8 mouse cellular contexts compared by ENCODE assay signal in genomic region chr3:100031291-100031690, GRCm38 (mm10).
DNase-seq lines count a peak whose midpoint lies in the region; ATAC-seq and TF ChIP-seq lines count a peak whose summit lies in the region.

No protein-coding gene starts in this region.

- no peaks in the 10 kb centered on the region for H3K4me1 ChIP-seq in lung, embryonic 14.5 days (ENCODE audit: insufficient read depth)
- peaks cover 14% of the 10 kb centered on the region for H3K4me1 ChIP-seq in hindbrain, embryonic 13.5 days (replicated peaks)

- H3K9ac ChIP-seq in lung, embryonic 14.5 days, result no peak overlapping the region
- no peak overlapping the region for H3K9ac ChIP-seq in hindbrain, embryonic 13.5 days

- no peaks in the 10 kb centered on the region for H3K36me3 ChIP-seq in lung, embryonic 14.5 days (ENCODE audit: insufficient read depth)
- H3K36me3 ChIP-seq in hindbrain, embryonic 13.5 days, result no peaks in the 10 kb centered on the region

- 40% methylated on average over 4 of the region's 4 CpGs for WGBS in lung, embryonic 14.5 days
- 45% methylated on average over 4 of the region's 4 CpGs for WGBS in hindbrain, embryonic 13.5 days

- H3K27me3 ChIP-seq in lung, embryonic 14.5 days (ENCODE audit: insufficient read depth, low read length), result no peaks in the 10 kb centered on the region
- H3K27me3 ChIP-seq in hindbrain, embryonic 13.5 days, result no peaks in the 10 kb centered on the region

- peak; percentile 43; the same call in 1 of the 2 replicates for TF ChIP-seq CTCF in lung, embryonic 14.5 days (IDR thresholded peaks at IDR 0.05; ENCODE audit: low read depth)

- DNase-seq in frontal cortex, postnatal 14 days (ENCODE audit: low spot score in 2 of 2), result no peak
- peak; percentile 39 for DNase-seq in lung, embryonic 14.5 days
- no peak for DNase-seq in lung, postnatal 36 days
- DNase-seq in retina, postnatal 1 day, result peak; percentile 22
- DNase-seq in urinary bladder, postnatal 36 days (ENCODE audit: low spot score in 2 of 2), result no peak
- no peak for DNase-seq in urinary bladder, postnatal 4 days (ENCODE audit: low spot score in 2 of 2)

- H3K9me3 ChIP-seq in lung, embryonic 14.5 days (ENCODE audit: low read depth, low read length), result no peaks in the 10 kb centered on the region
- no peaks in the 10 kb centered on the region for H3K9me3 ChIP-seq in hindbrain, embryonic 13.5 days

- no peak overlapping the region for H3K4me3 ChIP-seq in lung, embryonic 14.5 days (ENCODE audit: low read depth, low read length)
- H3K4me3 ChIP-seq in hindbrain, embryonic 13.5 days, result no peak overlapping the region

- H3K27ac ChIP-seq in lung, embryonic 14.5 days (ENCODE audit: low read depth), result no peak overlapping the region
- no peak overlapping the region for H3K27ac ChIP-seq in hindbrain, embryonic 13.5 days

- ATAC-seq in frontal cortex, adult (ENCODE audit: low TSS enrichment), result 0 out of 2 replicates have a peak, but pooled peaks have one; percentile 24
- ATAC-seq in lung, embryonic 14.5 days (ENCODE audit: insufficient read depth), result no peak
- peak; percentile 59; the same call in 1 of the 2 replicates for ATAC-seq in hindbrain, embryonic 13.5 days (ENCODE audit: low FRiP score)

- H3K4me2 ChIP-seq in lung, embryonic 14.5 days, result no peak overlapping the region
- no peak overlapping the region for H3K4me2 ChIP-seq in hindbrain, embryonic 13.5 days

Comparison
In these comparisons a context has a peak if more than half of its experiments do, and no peak if none do; other contexts are left out.
1. DNase-seq: peak in lung, embryonic 14.5 days (single experiment) and retina, postnatal 1 day (single experiment); none in frontal cortex, postnatal 14 days (0 of 2), lung, postnatal 36 days (single experiment), urinary bladder, postnatal 36 days (0 of 2) and urinary bladder, postnatal 4 days (0 of 2).